Mouse (Mus musculus): Measurements from ENCODE around the gene Gm12845. TPM values are rescaled to one million over a fixed set of nuclear protein-coding genes. Genes with fewer than 3 reads are reported as not detected.

Gene Gm12845
- polyA plus RNA-seq, 1 experiment from 2014 or later = not detected

GRCm38 (mm10) chr4:117686354-117686753, 37.9 kb upstream of the Gm12845 start:
- Histone ChIP-seq H3K36me3 (ENCODE audit: control insufficient read depth, insufficient read depth, low read length) (no peaks in the 10 kb centered on the region), H3K4me3 (ENCODE audit: low read depth, low read length) (no peak overlapping the region), H3K4me2 (replicated peaks; ENCODE audit: low read depth) (no peak overlapping the region), H3K9me3 (ENCODE audit: control insufficient read depth, low read length) (no peaks in the 10 kb centered on the region), H3K9ac (ENCODE audit: low read length) (no peak overlapping the region), H3K27ac (replicated peaks) (no peak overlapping the region), H3K4me1 (replicated peaks; ENCODE audit: control insufficient read depth, insufficient read depth) (no peaks in the 10 kb centered on the region), H3K27me3 (ENCODE audit: control insufficient read depth, insufficient read depth, low read length) (no peaks in the 10 kb centered on the region)
- no peak for DNase-seq (ENCODE audit: low spot score)
- no peak for ATAC-seq (ENCODE audit: low FRiP score, low TSS enrichment)
- 80% methylated on average over 4 of the region's 4 CpGs for WGBS
- TF ChIP-seq EP300 (optimal IDR thresholded peaks at IDR 0.05) (no peak), CTCF (IDR thresholded peaks at IDR 0.05; ENCODE audit: low read depth) (no peak)

GRCm38 (mm10) chr4:117705361-117705760, 18.9 kb upstream of the Gm12845 start:
- Histone ChIP-seq H3K4me1 (replicated peaks; ENCODE audit: control insufficient read depth, insufficient read depth) (no peaks in the 10 kb centered on the region), H3K4me2 (replicated peaks; ENCODE audit: low read depth) (no peak overlapping the region), H3K27me3 (ENCODE audit: control insufficient read depth, insufficient read depth, low read length) (no peaks in the 10 kb centered on the region), H3K4me3 (ENCODE audit: low read depth, low read length) (no peak overlapping the region), H3K9me3 (ENCODE audit: control insufficient read depth, low read length) (no peaks in the 10 kb centered on the region), H3K9ac (ENCODE audit: low read length) (no peak overlapping the region), H3K36me3 (ENCODE audit: control insufficient read depth, insufficient read depth, low read length) (no peaks in the 10 kb centered on the region), H3K27ac (replicated peaks) (no peak overlapping the region)
- WGBS = 5% methylated on average over 7 of the region's 7 CpGs
- DNase-seq (ENCODE audit: low spot score) = peak; percentile 61
- TF ChIP-seq EP300 (optimal IDR thresholded peaks at IDR 0.05) (no peak), CTCF (IDR thresholded peaks at IDR 0.05; ENCODE audit: low read depth) (peak; percentile 90)
- ATAC-seq (ENCODE audit: low FRiP score, low TSS enrichment) = 0 out of 2 replicates have a peak, but pooled peaks have one; percentile 12

- H3K4me1 ChIP-seq (replicated peaks; ENCODE audit: control insufficient read depth, insufficient read depth) = no peaks in the 10 kb centered on the region
- DNase-seq (ENCODE audit: low spot score) = no peak
- H3K9ac ChIP-seq (ENCODE audit: low read length) = no peak overlapping the region
- no peaks in the 10 kb centered on the region for H3K9me3 ChIP-seq (ENCODE audit: control insufficient read depth, low read length)
- H3K27ac ChIP-seq (replicated peaks) = no peak overlapping the region
- no peak overlapping the region for H3K4me3 ChIP-seq (ENCODE audit: low read depth, low read length)
- no peaks in the 10 kb centered on the region for H3K36me3 ChIP-seq (ENCODE audit: control insufficient read depth, insufficient read depth, low read length)
- WGBS = 49% methylated on average over 3 of the region's 3 CpGs
- H3K27me3 ChIP-seq (ENCODE audit: control insufficient read depth, insufficient read depth, low read length) = no peaks in the 10 kb centered on the region
- TF ChIP-seq EP300 (optimal IDR thresholded peaks at IDR 0.05) = no peak
- no peak for TF ChIP-seq CTCF (IDR thresholded peaks at IDR 0.05; ENCODE audit: low read depth)
- peak; percentile 14; the same call in 1 of the 2 replicates for ATAC-seq (ENCODE audit: low FRiP score, low TSS enrichment)
- H3K4me2 ChIP-seq (replicated peaks; ENCODE audit: low read depth) = no peak overlapping the region
These were observed 15.2 kb upstream of the Gm12845 start for GRCm38 (mm10) chr4:117708780-117709550.

GRCm38 (mm10) chr4:117712314-117712713, 11.9 kb upstream of the Gm12845 start:
- Histone ChIP-seq H3K9ac (ENCODE audit: low read length) (no peak overlapping the region), H3K9me3 (ENCODE audit: control insufficient read depth, low read length) (no peaks in the 10 kb centered on the region), H3K27ac (replicated peaks) (no peak overlapping the region), H3K4me1 (replicated peaks; ENCODE audit: control insufficient read depth, insufficient read depth) (no peaks in the 10 kb centered on the region), H3K4me2 (replicated peaks; ENCODE audit: low read depth) (no peak overlapping the region), H3K4me3 (ENCODE audit: low read depth, low read length) (no peak overlapping the region), H3K36me3 (ENCODE audit: control insufficient read depth, insufficient read depth, low read length) (no peaks in the 10 kb centered on the region), H3K27me3 (ENCODE audit: control insufficient read depth, insufficient read depth, low read length) (no peaks in the 10 kb centered on the region)
- ATAC-seq (ENCODE audit: low FRiP score, low TSS enrichment) (no peak), DNase-seq (ENCODE audit: low spot score) (no peak)
- TF ChIP-seq EP300 (optimal IDR thresholded peaks at IDR 0.05) = no peak
- no peak for TF ChIP-seq CTCF (IDR thresholded peaks at IDR 0.05; ENCODE audit: low read depth)
- WGBS = 83% methylated on average over 3 of the region's 3 CpGs

GRCm38 (mm10) chr4:117713303-117714098, 10.7 kb upstream of the Gm12845 start:
- TF ChIP-seq CTCF (IDR thresholded peaks at IDR 0.05; ENCODE audit: low read depth) = no peak
- TF ChIP-seq EP300 (optimal IDR thresholded peaks at IDR 0.05) = no peak
- ATAC-seq (ENCODE audit: low FRiP score, low TSS enrichment) (no peak), DNase-seq (ENCODE audit: low spot score) (peak; percentile 30)
- WGBS = 51% methylated on average over 6 of the region's 6 CpGs
- Histone ChIP-seq H3K4me1 (replicated peaks; ENCODE audit: control insufficient read depth, insufficient read depth) (no peaks in the 10 kb centered on the region), H3K27ac (replicated peaks) (no peak overlapping the region), H3K36me3 (ENCODE audit: control insufficient read depth, insufficient read depth, low read length) (no peaks in the 10 kb centered on the region), H3K9ac (ENCODE audit: low read length) (no peak overlapping the region), H3K9me3 (ENCODE audit: control insufficient read depth, low read length) (no peaks in the 10 kb centered on the region), H3K27me3 (ENCODE audit: control insufficient read depth, insufficient read depth, low read length) (no peaks in the 10 kb centered on the region), H3K4me3 (ENCODE audit: low read depth, low read length) (no peak overlapping the region), H3K4me2 (replicated peaks; ENCODE audit: low read depth) (no peak overlapping the region)

- H3K27ac ChIP-seq (replicated peaks) = no peak overlapping the region
- 48% methylated on average over 3 of the region's 3 CpGs for WGBS
- H3K9ac ChIP-seq (ENCODE audit: low read length) = no peak overlapping the region
- H3K4me3 ChIP-seq (ENCODE audit: low read depth, low read length) = no peak overlapping the region
- H3K4me2 ChIP-seq (replicated peaks; ENCODE audit: low read depth) = no peak overlapping the region
- DNase-seq (ENCODE audit: low spot score) (peak; percentile 68), ATAC-seq (ENCODE audit: low FRiP score, low TSS enrichment) (peak; percentile 88)
- no peaks in the 10 kb centered on the region for H3K9me3 ChIP-seq (ENCODE audit: control insufficient read depth, low read length)
- no peak for TF ChIP-seq EP300 (optimal IDR thresholded peaks at IDR 0.05)
- TF ChIP-seq CTCF (IDR thresholded peaks at IDR 0.05; ENCODE audit: low read depth) = no peak
- no peaks in the 10 kb centered on the region for H3K36me3 ChIP-seq (ENCODE audit: control insufficient read depth, insufficient read depth, low read length)
- H3K27me3 ChIP-seq (ENCODE audit: control insufficient read depth, insufficient read depth, low read length) = no peaks in the 10 kb centered on the region
- no peaks in the 10 kb centered on the region for H3K4me1 ChIP-seq (replicated peaks; ENCODE audit: control insufficient read depth, insufficient read depth)
These were observed 7.7 kb downstream of the Gm12845 start for GRCm38 (mm10) chr4:117731926-117732325.
